Mouse (Mus musculus): Measurements from ENCODE around the gene Cbx5. TPM values are rescaled to one million over a fixed set of nuclear protein-coding genes. Genes with fewer than 3 reads are reported as not detected.

Cbx5 gene
- polyA plus RNA-seq, 1 experiment = 226 TPM

- no peak for TF ChIP-seq POLR2A (IDR thresholded peaks at IDR 0.05; ENCODE audit: borderline replicate concordance, control insufficient read depth, low read depth, low read length)
- TF ChIP-seq CTCF (IDR thresholded peaks at IDR 0.05; ENCODE audit: control insufficient read depth, insufficient read depth, low read length) = no peak
- Histone ChIP-seq H3K4me3 (replicated peaks; ENCODE audit: control insufficient read depth, low read depth, low read length) (no peak overlapping the region), H3K27ac (ENCODE audit: control insufficient read depth, insufficient read depth, low read depth, low read length, poor library complexity) (no peak overlapping the region; the same call in 1 of the 2 replicates), H3K4me1 (ENCODE audit: control insufficient read depth, insufficient read depth, low read length) (no peaks in the 10 kb centered on the region)
- WGBS = 83% methylated on average over 10 of the region's 10 CpGs
Measured at GRCm38 (mm10) chr15:103157585-103157984, 82.0 kb downstream of the Cbx5 start.

DNA sequence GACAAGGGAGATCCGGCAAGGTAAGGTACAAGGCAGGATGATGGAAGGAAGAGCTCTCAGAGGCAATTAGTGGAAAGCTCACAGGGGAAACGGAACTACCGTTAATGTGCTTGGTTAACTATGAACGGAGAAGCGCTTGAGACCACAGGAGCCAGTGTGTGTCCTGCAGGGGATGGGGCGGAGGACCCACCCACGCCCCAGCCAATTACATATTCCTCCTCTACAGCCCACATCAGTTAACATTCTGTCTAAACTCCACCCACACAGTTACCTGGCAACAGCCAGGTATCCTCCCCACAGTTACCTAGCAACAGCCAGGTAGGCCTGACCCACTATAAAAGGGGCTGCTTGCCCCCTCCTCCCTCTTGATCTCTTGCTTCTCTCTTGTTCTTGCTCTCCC, 82.7 kb downstream of the Cbx5 start:
- WGBS = 91% methylated on average over 7 of the region's 7 CpGs
- Histone ChIP-seq H3K4me1 (ENCODE audit: control insufficient read depth, insufficient read depth, low read length) (no peaks in the 10 kb centered on the region), H3K27ac (ENCODE audit: control insufficient read depth, insufficient read depth, low read depth, low read length, poor library complexity) (no peak overlapping the region), H3K4me3 (replicated peaks; ENCODE audit: control insufficient read depth, low read depth, low read length) (no peak overlapping the region)
- TF ChIP-seq POLR2A (IDR thresholded peaks at IDR 0.05; ENCODE audit: borderline replicate concordance, control insufficient read depth, low read depth, low read length) = no peak
- TF ChIP-seq CTCF (IDR thresholded peaks at IDR 0.05; ENCODE audit: control insufficient read depth, insufficient read depth, low read length) = no peak

- H3K4me3 ChIP-seq (replicated peaks; ENCODE audit: control insufficient read depth, low read depth, low read length) = no peak overlapping the region
- WGBS = 88% methylated on average over 32 of the region's 32 CpGs
- TF ChIP-seq POLR2A (IDR thresholded peaks at IDR 0.05; ENCODE audit: borderline replicate concordance, control insufficient read depth, low read depth, low read length) = no peak
- no peaks in the 10 kb centered on the region for H3K4me1 ChIP-seq (ENCODE audit: control insufficient read depth, insufficient read depth, low read length)
- no peak overlapping the region for H3K27ac ChIP-seq (ENCODE audit: control insufficient read depth, insufficient read depth, low read depth, low read length, poor library complexity)
Measured at GRCm38 (mm10) chr15:103155366-103156321, 84.0 kb downstream of the Cbx5 start.

DNA sequence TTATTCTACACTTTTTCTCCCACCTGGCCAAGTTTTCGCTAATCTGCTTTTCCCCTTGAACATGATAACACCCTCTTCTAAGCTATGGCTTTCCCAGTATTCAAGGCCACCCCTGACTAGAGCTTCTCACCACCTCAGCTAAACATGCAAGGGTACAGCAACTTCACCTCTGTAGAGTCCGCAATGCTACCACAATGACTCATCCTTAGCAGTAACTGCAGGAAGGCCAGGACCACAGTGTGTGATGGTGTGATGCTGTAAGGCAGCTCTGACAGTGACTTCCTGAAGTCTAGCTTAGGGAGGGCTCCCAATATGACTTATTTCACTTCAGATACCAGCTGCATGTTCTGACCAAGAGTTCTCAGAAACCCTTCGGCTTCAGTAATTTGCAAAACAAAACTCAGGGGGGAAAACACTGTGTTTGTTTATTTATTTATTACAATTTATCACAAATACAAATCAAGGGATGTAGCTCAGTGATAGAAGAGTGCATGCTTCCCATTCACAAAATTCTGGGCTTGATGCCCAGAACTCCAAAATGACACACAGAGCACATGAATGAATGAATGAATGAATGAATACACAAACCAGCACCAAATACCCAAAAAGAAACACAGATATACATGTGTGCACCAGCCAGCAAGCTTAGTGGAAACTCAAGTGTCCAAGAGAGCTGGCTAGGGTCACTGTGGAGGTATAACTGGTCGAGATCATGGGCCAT, 86.6 kb downstream of the Cbx5 start:
- Histone ChIP-seq H3K4me1 (ENCODE audit: control insufficient read depth, insufficient read depth, low read length) (no peaks in the 10 kb centered on the region), H3K4me3 (replicated peaks; ENCODE audit: control insufficient read depth, low read depth, low read length) (no peak overlapping the region), H3K27ac (ENCODE audit: control insufficient read depth, insufficient read depth, low read depth, low read length, poor library complexity) (no peak overlapping the region)
- WGBS = 54% methylated on average over 4 of the region's 4 CpGs
- TF ChIP-seq CTCF (IDR thresholded peaks at IDR 0.05; ENCODE audit: control insufficient read depth, insufficient read depth, low read length) (no peak), POLR2A (IDR thresholded peaks at IDR 0.05; ENCODE audit: borderline replicate concordance, control insufficient read depth, low read depth, low read length) (no peak)

- Histone ChIP-seq H3K27ac (ENCODE audit: control insufficient read depth, insufficient read depth, low read depth, low read length, poor library complexity) (no peak overlapping the region), H3K4me1 (ENCODE audit: control insufficient read depth, insufficient read depth, low read length) (no peaks in the 10 kb centered on the region), H3K4me3 (replicated peaks; ENCODE audit: control insufficient read depth, low read depth, low read length) (no peak overlapping the region)
- TF ChIP-seq POLR2A (IDR thresholded peaks at IDR 0.05; ENCODE audit: borderline replicate concordance, control insufficient read depth, low read depth, low read length) (no peak), CTCF (IDR thresholded peaks at IDR 0.05; ENCODE audit: control insufficient read depth, insufficient read depth, low read length) (no peak)
- 74% methylated on average over 3 of the region's 3 CpGs for WGBS
Measured at GRCm38 (mm10) chr15:103152371-103152770, 87.2 kb downstream of the Cbx5 start.

DNA sequence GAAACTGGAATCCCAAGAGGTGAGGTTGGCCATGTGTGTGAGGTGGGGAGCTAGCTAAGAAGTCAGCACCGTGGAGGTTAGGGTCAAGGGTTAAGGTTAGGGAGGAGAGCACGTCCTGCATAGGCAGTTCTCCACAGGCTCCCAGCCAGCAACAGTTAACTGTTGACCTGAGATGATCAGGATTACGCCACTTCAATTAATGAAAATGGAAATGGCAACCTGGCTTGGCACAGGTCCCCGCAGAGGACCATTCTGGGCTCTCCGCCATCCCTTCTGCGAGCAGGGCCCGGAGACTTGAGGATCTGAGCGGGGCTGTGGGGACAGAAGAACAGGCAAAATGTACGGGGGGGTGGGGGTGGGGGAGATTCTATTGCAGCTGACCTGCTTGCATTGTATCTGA, 91.8 kb downstream of the Cbx5 start:
- H3K4me3 ChIP-seq (replicated peaks; ENCODE audit: control insufficient read depth, low read depth, low read length) = no peak overlapping the region
- WGBS = 63% methylated on average over 9 of the region's 9 CpGs
- no peak overlapping the region for H3K27ac ChIP-seq (ENCODE audit: control insufficient read depth, insufficient read depth, low read depth, low read length, poor library complexity)
- H3K4me1 ChIP-seq (ENCODE audit: control insufficient read depth, insufficient read depth, low read length) = no peaks in the 10 kb centered on the region; the same call in 1 of the 2 replicates
- TF ChIP-seq POLR2A (IDR thresholded peaks at IDR 0.05; ENCODE audit: borderline replicate concordance, control insufficient read depth, low read depth, low read length) (no peak), CTCF (IDR thresholded peaks at IDR 0.05; ENCODE audit: control insufficient read depth, insufficient read depth, low read length) (no peak)

GRCm38 (mm10) chr15:103147422-103147690, 92.3 kb downstream of the Cbx5 start:
- WGBS = 16% methylated on average over 3 of the region's 3 CpGs
- H3K4me3 ChIP-seq (replicated peaks; ENCODE audit: control insufficient read depth, low read depth, low read length) = no peak overlapping the region
- TF ChIP-seq CTCF (IDR thresholded peaks at IDR 0.05; ENCODE audit: control insufficient read depth, insufficient read depth, low read length) = no peak
- TF ChIP-seq POLR2A (IDR thresholded peaks at IDR 0.05; ENCODE audit: borderline replicate concordance, control insufficient read depth, low read depth, low read length) = no peak
- no peak overlapping the region for H3K27ac ChIP-seq (ENCODE audit: control insufficient read depth, insufficient read depth, low read depth, low read length, poor library complexity)
- no peaks in the 10 kb centered on the region; the same call in 1 of the 2 replicates for H3K4me1 ChIP-seq (ENCODE audit: control insufficient read depth, insufficient read depth, low read length)

GRCm38 (mm10) chr15:103146627-103147421, 92.8 kb downstream of the Cbx5 start:
- 2% methylated on average over 57 of the region's 57 CpGs for WGBS
- TF ChIP-seq POLR2A (IDR thresholded peaks at IDR 0.05; ENCODE audit: borderline replicate concordance, control insufficient read depth, low read depth, low read length) (no peak), CTCF (IDR thresholded peaks at IDR 0.05; ENCODE audit: control insufficient read depth, insufficient read depth, low read length) (no peak)
- Histone ChIP-seq H3K27ac (ENCODE audit: control insufficient read depth, insufficient read depth, low read depth, low read length, poor library complexity) (no peak overlapping the region; the same call in 1 of the 2 replicates), H3K4me3 (replicated peaks; ENCODE audit: control insufficient read depth, low read depth, low read length) (no peak overlapping the region), H3K4me1 (ENCODE audit: control insufficient read depth, insufficient read depth, low read length) (no peaks in the 10 kb centered on the region; the same call in 1 of the 2 replicates)

All from bone marrow, adult 2 months (tissue).